Mouse (Mus musculus) myocyte (in vitro differentiated cells): ENCODE results near the gene Cracr2a.

Source experiments
- CEBPB ChIP-seq: IDR thresholded peaks from 2 replicates; pipeline ENCODE4 v1.6.1; 2011; ENCODE audit warnings: mild to moderate bottlenecking, moderate library complexity; ENCODE audit not compliant: poor library complexity, insufficient read depth, severe bottlenecking
- E2F4 ChIP-seq: IDR thresholded peaks from one replicate; pipeline ENCODE4 v1.6.1; 2011; ENCODE audit warnings: mild to moderate bottlenecking, control low read depth, moderate library complexity; ENCODE audit not compliant: insufficient read depth
- MAX ChIP-seq: IDR thresholded peaks from one replicate; pipeline ENCODE4 v1.6.1; 2011; ENCODE audit warnings: low read depth, mild to moderate bottlenecking, control low read depth
- MYOD1 ChIP-seq, 3 experiments: IDR thresholded peaks; one replicate each; pipeline ENCODE4 v1.6.1; 2011; ENCODE audit warnings: control low read depth in 2 of 3, low read depth in 2 of 3, mild to moderate bottlenecking in 2 of 3, moderate library complexity in 1 of 3; ENCODE audit not compliant: insufficient read length in 2 of 3, control insufficient read depth in 1 of 3
- MYOG ChIP-seq, 3 experiments: IDR thresholded peaks; one replicate each; pipeline ENCODE4 v1.6.1; 2011; ENCODE audit warnings: control low read depth in 2 of 3, low read depth in 2 of 3, mild to moderate bottlenecking in 2 of 3; ENCODE audit not compliant: insufficient read length in 2 of 3, control insufficient read depth in 1 of 3, insufficient read depth in 1 of 3
- POLR2A ChIP-seq: IDR thresholded peaks from one replicate; pipeline ENCODE4 v1.6.1; 2011; ENCODE audit warnings: low read depth, mild to moderate bottlenecking, control low read depth, moderate library complexity; ENCODE audit not compliant: insufficient read length
- POLR2AphosphoS2 ChIP-seq: IDR thresholded peaks from one replicate; pipeline ENCODE4 v1.6.1; 2011; ENCODE audit warnings: low read depth, control low read depth; ENCODE audit not compliant: insufficient read length
- REST ChIP-seq: IDR thresholded peaks from one replicate; pipeline ENCODE4 v1.6.1; 2011; ENCODE audit warnings: mild to moderate bottlenecking, control low read depth, moderate library complexity; ENCODE audit not compliant: insufficient read depth, insufficient read length
- TCF12 ChIP-seq: IDR thresholded peaks from one replicate; pipeline ENCODE4 v1.6.1; 2011; ENCODE audit warnings: mild to moderate bottlenecking, control low read depth; ENCODE audit not compliant: poor library complexity, insufficient read depth, severe bottlenecking
- TCF3 ChIP-seq: IDR thresholded peaks from one replicate; pipeline ENCODE4 v1.6.1; 2011; ENCODE audit warnings: low read depth, control low read depth; ENCODE audit not compliant: insufficient read length
- USF1 ChIP-seq: IDR thresholded peaks from one replicate; pipeline ENCODE4 v1.6.1; 2011; ENCODE audit warnings: low read depth, mild to moderate bottlenecking, control low read depth, moderate library complexity

DNA sequence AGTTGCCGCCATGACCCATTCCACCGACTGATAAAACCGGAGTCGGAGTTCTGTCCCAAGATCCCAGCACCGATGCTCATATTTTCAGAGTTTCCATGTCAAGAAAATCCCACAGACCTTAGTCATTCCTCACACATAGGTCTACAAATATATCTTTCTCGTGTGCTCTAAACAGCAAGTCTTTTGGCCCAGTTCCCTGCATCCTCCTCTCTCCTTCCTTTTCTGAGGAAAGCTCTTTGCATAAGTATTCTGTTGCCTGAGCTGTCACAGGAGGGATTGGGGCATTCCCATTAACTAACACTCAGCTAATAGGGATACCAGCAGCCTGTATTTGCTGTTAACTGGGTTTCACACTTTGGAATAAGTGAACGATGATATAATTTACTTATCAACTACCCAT, 102.1 kb downstream of the Cracr2a start:
- TF ChIP-seq POLR2A: no peak
- TF ChIP-seq USF1: no peak
- no peak for TF ChIP-seq MAX
- no peak for TF ChIP-seq CEBPB
- no peak for TF ChIP-seq TCF12
- TF ChIP-seq E2F4: no peak
- TF ChIP-seq MYOG (IDR thresholded peaks at IDR 0.05; ENCODE audit: control insufficient read depth in 1 of 3, insufficient read depth in 1 of 3, insufficient read length in 2 of 3, low read depth in 2 of 3): no peak
- TF ChIP-seq POLR2AphosphoS2: no peak
- TF ChIP-seq MYOD1 (IDR thresholded peaks at IDR 0.05; ENCODE audit: control insufficient read depth in 1 of 3, insufficient read length in 2 of 3, low read depth in 2 of 3): no peak
- no peak for TF ChIP-seq TCF3
- TF ChIP-seq REST: no peak
